Mouse (Mus musculus) CH12.LX (cell line): ENCODE measurements at regions not wholly inside any gene's neighbourhood (a gene's known extent, or its start where the extent isn't known, plus 50 kb on each side); places are given as distances from the start of the nearest gene placed in this dataset.

Experiments
- DNase-seq: peaks from one replicate; pipeline ENCODE4 v3.0.0-alpha.2; 2013; ENCODE audit errors: extremely low read depth
- H3K27ac ChIP-seq: 2 replicates; pipeline ENCODE4 v1.5.1; 2012; ENCODE audit warnings: low read depth, mild to moderate bottlenecking, control low read depth, moderate library complexity; ENCODE audit not compliant: insufficient read depth
- H3K27me3 ChIP-seq: replicated peaks from 2 replicates; pipeline ENCODE3; 2012; ENCODE audit warnings: inconsistent platforms
- H3K36me3 ChIP-seq, 2 experiments: replicated peaks in 1 of 2; 2 replicates each; pipeline versions ENCODE3 to v1.6.1; 2012; ENCODE audit warnings: inconsistent platforms in 1 of 2, low read length in 1 of 2, mild to moderate bottlenecking in 1 of 2, mixed read lengths in 1 of 2, moderate library complexity in 1 of 2; ENCODE audit not compliant: control insufficient read depth in 1 of 2, insufficient read depth in 1 of 2
- H3K4me1 ChIP-seq, 2 experiments: 2 replicates each; pipeline ENCODE4 v1.6.1; 2012; ENCODE audit warnings: inconsistent platforms in 1 of 2, moderate library complexity in 1 of 2; ENCODE audit not compliant: insufficient read depth in 2 of 2, control insufficient read depth in 1 of 2
- H3K4me2 ChIP-seq: 2 replicates; pipeline ENCODE4 v1.6.1; 2012; ENCODE audit warnings: low read depth, mild to moderate bottlenecking, control low read depth; ENCODE audit not compliant: poor library complexity, insufficient read depth, severe bottlenecking
- H3K4me3 ChIP-seq, 3 experiments: fragments of 150-350 bp in 1 of 3; sonication (generic) in 1 of 3; replicated peaks in 1 of 3; 2 replicates each; pipeline versions ENCODE3 to v1.5.1; 2011 to 2012; ENCODE audit warnings: low read depth in 2 of 3, low read length in 2 of 3, mild to moderate bottlenecking in 2 of 3, moderate library complexity in 2 of 3, control low read depth in 1 of 3, improper control_type of control experiment in 1 of 3, inconsistent platforms in 1 of 3, mixed read lengths in 1 of 3; ENCODE audit not compliant: poor library complexity in 1 of 3
- H3K79me2 ChIP-seq: replicated peaks from 2 replicates; pipeline ENCODE4 v1.6.1; 2012; ENCODE audit warnings: mild to moderate bottlenecking, moderate library complexity; ENCODE audit not compliant: control insufficient read depth, poor library complexity, insufficient read depth, severe bottlenecking; ENCODE audit errors: extremely low read depth
- H3K9ac ChIP-seq: 2 replicates; pipeline ENCODE4 v1.6.1; 2012; ENCODE audit warnings: low read depth, mild to moderate bottlenecking, control low read depth, moderate library complexity; ENCODE audit not compliant: insufficient read depth
- H3K9me3 ChIP-seq: replicated peaks from 2 replicates; pipeline ENCODE3; 2012; ENCODE audit warnings: low read length, inconsistent platforms, mixed read lengths
- CHD1 ChIP-seq: IDR thresholded peaks from 2 replicates; pipeline ENCODE4 v1.6.1; 2012; ENCODE audit warnings: low read depth, low read length, improper control_type of control experiment, inconsistent platforms
- CHD2 ChIP-seq: IDR thresholded peaks from 2 replicates; pipeline ENCODE4 v1.6.1; 2011; ENCODE audit warnings: low read length, improper control_type of control experiment
- EP300 ChIP-seq: IDR thresholded peaks from 2 replicates; pipeline ENCODE4 v1.6.1; 2011; ENCODE audit warnings: low read length, improper control_type of control experiment
- ETS1 ChIP-seq: conservative IDR thresholded peaks from 2 replicates; pipeline ENCODE4 v1.6.1; 2012; ENCODE audit warnings: low read depth, mild to moderate bottlenecking, inconsistent platforms, low read length, improper control_type of control experiment, moderate library complexity
- GABPA ChIP-seq: IDR thresholded peaks from 2 replicates; pipeline ENCODE4 v1.6.1; 2012; ENCODE audit warnings: low read depth, low read length, improper control_type of control experiment, inconsistent platforms; ENCODE audit not compliant: insufficient replicate concordance
- HCFC1 ChIP-seq: IDR thresholded peaks from 2 replicates; pipeline ENCODE4 v1.6.1; 2012; ENCODE audit warnings: low read depth, mild to moderate bottlenecking, inconsistent platforms, low read length, improper control_type of control experiment
- MAZ ChIP-seq: IDR thresholded peaks from 2 replicates; pipeline ENCODE4 v1.6.1; 2012; ENCODE audit warnings: low read depth, mild to moderate bottlenecking, inconsistent platforms, low read length, improper control_type of control experiment, moderate library complexity
- MXI1 ChIP-seq: IDR thresholded peaks from 2 replicates; pipeline ENCODE4 v1.6.1; 2011; ENCODE audit warnings: mild to moderate bottlenecking, low read depth, low read length, improper control_type of control experiment
- PAX5 ChIP-seq: IDR thresholded peaks from 2 replicates; pipeline ENCODE4 v1.6.1; 2012; ENCODE audit warnings: low read length, inconsistent platforms, mixed read lengths
- POLR2A ChIP-seq: IDR thresholded peaks from 2 replicates; pipeline ENCODE4 v1.6.1; 2011; ENCODE audit warnings: low read depth, mild to moderate bottlenecking, improper control_type of control experiment, low read length
- RAD21 ChIP-seq: IDR thresholded peaks from 2 replicates; pipeline ENCODE4 v1.6.1; 2011; ENCODE audit warnings: low read depth, mild to moderate bottlenecking, low read length, improper control_type of control experiment, moderate library complexity
- SMC3 ChIP-seq: IDR thresholded peaks from 2 replicates; pipeline ENCODE4 v1.6.1; 2011; ENCODE audit warnings: low read depth, low read length, improper control_type of control experiment
- USF1 ChIP-seq: IDR thresholded peaks from 2 replicates; pipeline ENCODE4 v1.6.1; 2014; ENCODE audit warnings: low read depth, mild to moderate bottlenecking, inconsistent platforms, low read length, improper control_type of control experiment
- ZC3H11A ChIP-seq: IDR thresholded peaks from 2 replicates; pipeline ENCODE4 v1.6.1; 2012; ENCODE audit warnings: low read depth, mild to moderate bottlenecking, inconsistent platforms, low read length, improper control_type of control experiment
- ZMIZ1 ChIP-seq: IDR thresholded peaks from 2 replicates; pipeline ENCODE4 v1.6.1; 2012; ENCODE audit warnings: low read depth, mild to moderate bottlenecking, inconsistent platforms, low read length, improper control_type of control experiment
- ZNF384 ChIP-seq: IDR thresholded peaks from 2 replicates; pipeline ENCODE4 v1.6.1; 2012; ENCODE audit warnings: low read depth, low read length, improper control_type of control experiment, inconsistent platforms
- dilution Hi-C: fragments of 300-500 bp; cut with MboI; formaldehyde crosslinking; loops from 2 replicates; pipeline ENCODE4 v1.14.3; 2020; ENCODE audit warnings: low sequenced_read_pairs; ENCODE audit not compliant: extremely low pct_unique_long_range_greater_than_20kb, extremely low pct_ligation_motif_present
- in situ Hi-C: fragments of 300-500 bp; cut with MboI; formaldehyde crosslinking; loops from 3 replicates; pipeline ENCODE4 v1.14.3; 2019; ENCODE audit warnings: low sequenced_read_pairs, low pct_ligation_motif_present, low pct_unique_long_range_greater_than_20kb, mixed read lengths

- in situ Hi-C loops (no loop called here), dilution Hi-C loops (no loop called here)
- Histone ChIP-seq H3K27me3 (no peaks in the 10 kb centered on the region), H3K4me2 (no peak overlapping the region), H3K9ac (no peak overlapping the region), H3K27ac (no peak overlapping the region), H3K4me1 (no peaks in the 10 kb centered on the region), H3K4me3 (no peak overlapping the region), H3K36me3 (no peaks in the 10 kb centered on the region), H3K9me3 (no peaks in the 10 kb centered on the region), H3K79me2 (no peaks in the 10 kb centered on the region)
- DNase-seq = no peak
- TF ChIP-seq RAD21 (no peak), GABPA (no peak), PAX5 (no peak), ETS1 (no peak), MAZ (no peak), ZMIZ1 (no peak), HCFC1 (no peak), POLR2A (no peak)
These were observed 308.4 kb downstream of the Hlx start for GRCm38 (mm10) chr1:184424035-184424434.

DNA sequence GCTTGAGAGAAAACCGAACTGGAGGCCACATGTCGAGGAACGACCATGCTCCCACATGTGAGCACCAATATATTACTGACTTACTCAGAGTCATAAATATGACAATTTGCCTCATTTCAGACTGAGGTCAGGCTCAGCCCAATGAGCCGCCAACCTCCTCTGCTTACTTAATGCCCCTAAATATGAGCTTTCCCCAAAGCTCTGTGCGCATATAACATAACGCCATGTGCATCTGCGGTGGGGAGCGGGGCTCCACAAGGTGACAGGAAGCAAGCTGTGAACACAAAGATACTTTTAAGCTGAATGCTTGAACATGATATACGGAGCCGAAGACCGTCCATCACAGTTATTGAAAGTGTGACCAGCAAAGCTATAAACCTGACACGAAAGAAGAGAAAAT, 319.8 kb downstream of the Hlx start:
- H3K79me2 ChIP-seq = no peaks in the 10 kb centered on the region
- no peak overlapping the region for H3K4me3 ChIP-seq
- H3K9ac ChIP-seq = no peak overlapping the region
- H3K9me3 ChIP-seq = no peaks in the 10 kb centered on the region
- no peak overlapping the region for H3K27ac ChIP-seq
- H3K36me3 ChIP-seq = no peaks in the 10 kb centered on the region
- H3K4me1 ChIP-seq = peaks cover 5% of the 10 kb centered on the region in 2 experiments; a peak in 2 of 4 replicates
- H3K4me2 ChIP-seq = no peak overlapping the region
- in situ Hi-C loops = no loop called here
- H3K27me3 ChIP-seq = no peaks in the 10 kb centered on the region
- dilution Hi-C loops = no loop called here
- TF ChIP-seq GABPA (no peak), PAX5 (no peak), ZC3H11A (no peak), USF1 (no peak), CHD1 (no peak), HCFC1 (no peak), EP300 (no peak), RAD21 (no peak), POLR2A (no peak), MXI1 (no peak), ZNF384 (no peak), ETS1 (no peak), SMC3 (no peak), CHD2 (no peak)
- no peak for DNase-seq
